Mouse (Mus musculus) splenic B cell, adult 2 months (primary cell): ENCODE measurements around the gene Jmjd1c.

Experiments
- DNase-seq: peaks from one replicate; pipeline ENCODE4 v3.0.0-alpha.2; 2011; ENCODE audit warnings: low read depth, low spot score
- H3K27me3 ChIP-seq: 2 replicates; pipeline ENCODE4 v1.6.1; 2012; ENCODE audit warnings: mild to moderate bottlenecking, low read length, moderate library complexity, mixed read lengths; ENCODE audit not compliant: control insufficient read depth, poor library complexity, insufficient read depth, severe bottlenecking
- H3K36me3 ChIP-seq: 2 replicates; pipeline ENCODE4 v1.6.1; 2012; ENCODE audit warnings: mild to moderate bottlenecking, low read length, moderate library complexity, mixed read lengths; ENCODE audit not compliant: control insufficient read depth, poor library complexity, insufficient read depth, severe bottlenecking

Gene Jmjd1c

GRCm38 (mm10) chr10:67083446-67084166 is 12.3 kb upstream of the Jmjd1c start:
- no peaks in the 10 kb centered on the region for H3K27me3 ChIP-seq
- DNase-seq, result no peak
- no peaks in the 10 kb centered on the region for H3K36me3 ChIP-seq

GRCm38 (mm10) chr10:67085124-67085523 is 10.8 kb upstream of the Jmjd1c start:
- DNase-seq, result no peak
- no peaks in the 10 kb centered on the region for H3K27me3 ChIP-seq
- H3K36me3 ChIP-seq, result no peaks in the 10 kb centered on the region

GRCm38 (mm10) chr10:67085916-67086315 is 10.0 kb upstream of the Jmjd1c start:
- no peaks in the 10 kb centered on the region for H3K27me3 ChIP-seq
- H3K36me3 ChIP-seq, result no peaks in the 10 kb centered on the region
- DNase-seq, result no peak

- no peak for DNase-seq
- H3K36me3 ChIP-seq, result no peaks in the 10 kb centered on the region
- H3K27me3 ChIP-seq, result no peaks in the 10 kb centered on the region
These were observed 8.3 kb upstream of the Jmjd1c start for GRCm38 (mm10) chr10:67087447-67088226.

GRCm38 (mm10) chr10:67090611-67091010 is 5.3 kb upstream of the Jmjd1c start:
- H3K27me3 ChIP-seq, result no peaks in the 10 kb centered on the region
- no peaks in the 10 kb centered on the region for H3K36me3 ChIP-seq
- DNase-seq, result no peak

- Histone ChIP-seq H3K36me3 (no peaks in the 10 kb centered on the region), H3K27me3 (no peaks in the 10 kb centered on the region)
- DNase-seq, result no peak
These were observed 1.0 kb upstream of the Jmjd1c start for GRCm38 (mm10) chr10:67094922-67095321.

GRCm38 (mm10) chr10:67096621-67097436 is 904 bp downstream of the Jmjd1c start, which contains the start of gene Reep3:
TSS of gene Reep3 (minus strand) at chr10:67096945.
- DNase-seq, result peak; percentile 73
- no peaks in the 10 kb centered on the region for H3K27me3 ChIP-seq
- H3K36me3 ChIP-seq, result no peaks in the 10 kb centered on the region

- DNase-seq, result peak; percentile 67
- H3K27me3 ChIP-seq, result no peaks in the 10 kb centered on the region
- H3K36me3 ChIP-seq, result no peaks in the 10 kb centered on the region
These were observed 1.7 kb downstream of the Jmjd1c start for GRCm38 (mm10) chr10:67097437-67098150.

GRCm38 (mm10) chr10:67098408-67099050 is 2.6 kb downstream of the Jmjd1c start:
- no peaks in the 10 kb centered on the region for H3K27me3 ChIP-seq
- peak; percentile 62 for DNase-seq
- H3K36me3 ChIP-seq, result no peaks in the 10 kb centered on the region

- DNase-seq, result no peak
- Histone ChIP-seq H3K36me3 (no peaks in the 10 kb centered on the region; the same call in 1 of the 2 replicates), H3K27me3 (no peaks in the 10 kb centered on the region)
These were observed 3.4 kb downstream of the Jmjd1c start for GRCm38 (mm10) chr10:67099183-67099929.

GRCm38 (mm10) chr10:67100011-67100661 is 4.2 kb downstream of the Jmjd1c start:
- Histone ChIP-seq H3K27me3 (no peaks in the 10 kb centered on the region), H3K36me3 (no peaks in the 10 kb centered on the region; the same call in 1 of the 2 replicates)
- DNase-seq, result peak; percentile 35

GRCm38 (mm10) chr10:67100831-67101251 is 4.9 kb downstream of the Jmjd1c start:
- no peak for DNase-seq
- Histone ChIP-seq H3K27me3 (no peaks in the 10 kb centered on the region), H3K36me3 (no peaks in the 10 kb centered on the region; the same call in 1 of the 2 replicates)

- DNase-seq, result no peak
- H3K27me3 ChIP-seq, result no peaks in the 10 kb centered on the region
These were observed 8.6 kb downstream of the Jmjd1c start for GRCm38 (mm10) chr10:67104543-67104942.

More at GRCm38 (mm10) chr10:67104543-67104942, 8.6 kb downstream of the Jmjd1c start:
- no peaks in the 10 kb centered on the region; the same call in 1 of the 2 replicates for H3K36me3 ChIP-seq
